Mouse (Mus musculus) olfactory bulb, adult 2 months (tissue): ENCODE data around the gene Mogs.
A peak's percentile ranks its signal among the peaks of the same experiment; 100 is the strongest.

Source experiments
- CTCF ChIP-seq: fragments of 200-500 bp; IDR thresholded peaks from 2 replicates; pipeline ENCODE4 v1.5.1; 2012; ENCODE audit warnings: low read depth, mild to moderate bottlenecking, low read length, moderate library complexity; ENCODE audit not compliant: insufficient read depth
- POLR2A ChIP-seq: fragments of 200-500 bp; IDR thresholded peaks from 2 replicates; pipeline ENCODE4 v1.6.1; 2012; ENCODE audit warnings: mild to moderate bottlenecking, low read depth, low read length, moderate library complexity; ENCODE audit not compliant: insufficient read depth

DNA sequence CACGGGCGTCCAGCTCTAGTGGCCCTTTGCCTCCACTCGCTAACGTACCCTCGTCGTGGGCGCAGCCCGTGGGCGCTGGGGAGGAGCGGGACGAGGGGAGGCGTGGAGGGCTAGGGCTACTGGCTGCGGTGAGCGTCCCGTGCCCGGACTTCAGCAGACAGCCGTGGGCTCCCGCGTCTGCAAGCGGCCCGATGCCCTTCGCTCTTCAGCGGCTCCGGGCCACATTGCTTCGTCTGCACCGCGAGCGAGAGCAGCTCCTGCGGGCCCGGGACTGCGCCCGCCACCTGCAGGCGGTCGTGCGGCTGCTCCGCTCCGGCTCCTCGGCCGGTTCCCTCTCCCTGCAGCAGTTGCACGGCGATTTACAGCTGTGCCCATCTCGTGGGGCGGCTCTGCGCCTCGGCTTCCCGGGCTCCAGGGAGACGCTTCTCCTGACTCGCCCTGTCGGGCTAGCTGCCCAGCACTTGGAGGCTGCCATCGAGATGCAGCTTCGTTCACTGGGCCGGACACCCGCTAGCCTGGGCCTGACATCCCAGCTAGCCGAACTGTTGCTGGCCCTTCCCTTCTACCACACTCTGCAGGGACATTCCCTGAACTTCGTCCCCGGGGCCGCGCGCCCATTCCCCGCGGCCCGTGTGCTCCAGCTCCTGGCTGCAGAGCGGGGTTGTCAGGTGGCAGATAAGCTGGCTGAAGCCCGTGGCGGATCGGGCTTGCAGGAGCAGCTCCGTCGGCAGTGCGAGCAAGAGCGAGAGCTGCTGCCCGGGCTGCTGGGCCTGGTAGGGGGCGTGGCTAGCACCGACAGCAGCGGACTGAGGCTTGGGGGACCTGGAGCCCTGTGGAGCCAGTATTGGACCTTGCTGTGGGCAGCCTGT lies 13.4 kb upstream of the Mogs start:
- TF ChIP-seq CTCF (peak; percentile 20; the same call in 1 of the 2 replicates), POLR2A (0 out of 2 replicates have a peak, but pooled peaks have one; percentile 12)
